Mouse (Mus musculus) forebrain, embryonic 11.5 days (tissue): ENCODE data around the gene Dync1i1. TPM values are rescaled to one million over a fixed set of nuclear protein-coding genes. Genes with fewer than 3 reads are reported as not detected.
"Not testable (repeated sequence)": the region's sequence is repeated elsewhere in the genome, so short reads cannot be mapped to it uniquely, and the experiment has no call there.

Experiments
- ATAC-seq: fragments of 200-750 bp; cut with Nextera tagmentation; replicated peaks from 2 replicates; pipeline ENCODE4 v1.8.0; 2017; ENCODE audit warnings: moderate TSS enrichment; ENCODE audit not compliant: low FRiP score
- DNase-seq: peaks from one replicate; pipeline ENCODE4 v3.0.0-alpha.2; 2017; ENCODE audit warnings: low spot score
- H3K27ac ChIP-seq: fragments of 300-500 bp; sonication (generic); 2 replicates; pipeline ENCODE4 v1.5.1; 2014; ENCODE audit warnings: low read depth, low read length
- H3K27me3 ChIP-seq: fragments of 300-500 bp; sonication (generic); 2 replicates; pipeline ENCODE4 v1.6.1; 2014; ENCODE audit warnings: mild to moderate bottlenecking, low read length, mixed read lengths; ENCODE audit not compliant: control insufficient read depth, insufficient read depth
- H3K36me3 ChIP-seq: fragments of 300-500 bp; sonication (generic); 2 replicates; pipeline ENCODE4 v1.6.1; 2014; ENCODE audit warnings: mild to moderate bottlenecking, low read length, moderate library complexity, mixed read lengths; ENCODE audit not compliant: control insufficient read depth, insufficient read depth
- H3K4me1 ChIP-seq: fragments of 300-500 bp; sonication (generic); replicated peaks from 2 replicates; pipeline ENCODE4 v1.6.1; 2014; ENCODE audit warnings: low read length, mixed read lengths; ENCODE audit not compliant: control insufficient read depth, insufficient read depth
- H3K4me2 ChIP-seq: fragments of 300-500 bp; sonication (generic); 2 replicates; pipeline ENCODE4 v1.6.1; 2014; ENCODE audit warnings: low read depth, mild to moderate bottlenecking, low read length, moderate library complexity, mixed read lengths; ENCODE audit not compliant: severe bottlenecking
- H3K4me3 ChIP-seq: fragments of 300-500 bp; sonication (generic); 2 replicates; pipeline ENCODE4 v1.5.1; 2014; ENCODE audit warnings: low read depth, low read length
- H3K9ac ChIP-seq: fragments of 300-500 bp; sonication (generic); 2 replicates; pipeline ENCODE4 v1.6.1; 2014; ENCODE audit warnings: low read length
- H3K9me3 ChIP-seq: fragments of 300-500 bp; sonication (generic); 2 replicates; pipeline ENCODE4 v1.6.1; 2016; ENCODE audit warnings: low read length, mixed read lengths; ENCODE audit not compliant: control insufficient read depth
- WGBS: fragments of 180-500 bp; shearing (Covaris S2); extraction: QIAGEN DNeasy Blood & Tissue Kit; methylation state at CpG from one replicate; pipeline ENCODE4 v1.1.7; 2014; 5-methylcytosine and 5-hydroxymethylcytosine counted together
- polyA plus RNA-seq: library from polyadenylated mRNA; unstranded; fragments of >200 nt; fragmentation: Nextera tagmentation; extraction: Ambion mirVana; gene quantifications from 2 replicates; pipeline ENCODE4 v1.2.1, GENCODE M21; 2014

Dync1i1 gene
- 1.6 and 2.0 TPM in 2 replicates for polyA plus RNA-seq

GRCm38 (mm10) chr6:5725611-5726236 is at the start of gene Dync1i1:
Gene Dync1i1, plus strand, starts transcription at chr6:5725639.
- peak; percentile 71 for DNase-seq
- H3K4me2 ChIP-seq = peak within 1 kb of the TSS; percentile 79
- WGBS = under 1% methylated on average over 40 of the region's 40 CpGs
- peaks cover 3% of the 10 kb centered on the region; the same call in 1 of the 2 replicates for H3K27me3 ChIP-seq
- H3K4me3 ChIP-seq = peak within 1 kb of the TSS; percentile 40
- no peak within 1 kb of the TSS for H3K27ac ChIP-seq
- H3K36me3 ChIP-seq = no peaks in the 10 kb centered on the region
- H3K9me3 ChIP-seq = no peaks in the 10 kb centered on the region
- peaks cover 6% of the 10 kb centered on the region; the same call in 1 of the 2 replicates for H3K4me1 ChIP-seq
- peak; percentile 89 for ATAC-seq
- H3K9ac ChIP-seq = peak within 1 kb of the TSS; percentile 49

GRCm38 (mm10) chr6:5679738-5680137 is 45.7 kb upstream of the Dync1i1 start:
- ATAC-seq = no peak

GRCm38 (mm10) chr6:5701826-5702225 is 23.6 kb upstream of the Dync1i1 start:
- no peak for ATAC-seq
- no peaks in the 10 kb centered on the region for H3K9me3 ChIP-seq
- WGBS = 88% methylated on average over 2 of the region's 2 CpGs

More at GRCm38 (mm10) chr6:5679738-5680137, 45.7 kb upstream of the Dync1i1 start:
- Histone ChIP-seq H3K27me3 (no peaks in the 10 kb centered on the region), H3K9me3 (no peaks in the 10 kb centered on the region), H3K36me3 (no peaks in the 10 kb centered on the region), H3K4me3 (no peak overlapping the region), H3K4me2 (no peak overlapping the region), H3K27ac (no peak overlapping the region), H3K9ac (no peak overlapping the region), H3K4me1 (no peaks in the 10 kb centered on the region)
- 95% methylated on average over 3 of the region's 3 CpGs for WGBS
- DNase-seq = no peak

GRCm38 (mm10) chr6:5707894-5708293 is 17.5 kb upstream of the Dync1i1 start:
- not testable (repeated sequence) for H3K9me3 ChIP-seq, H3K4me1 ChIP-seq, H3K4me3 ChIP-seq, H3K27me3 ChIP-seq, H3K36me3 ChIP-seq, ATAC-seq, H3K27ac ChIP-seq, H3K4me2 ChIP-seq, H3K9ac ChIP-seq, DNase-seq
- WGBS = 37% methylated on average over 3 of the region's 3 CpGs

More at GRCm38 (mm10) chr6:5701826-5702225, 23.6 kb upstream of the Dync1i1 start:
- no peak for DNase-seq
- no peak overlapping the region for H3K27ac ChIP-seq
- no peaks in the 10 kb centered on the region for H3K4me1 ChIP-seq
- H3K27me3 ChIP-seq = no peaks in the 10 kb centered on the region
- H3K9ac ChIP-seq = no peak overlapping the region
- no peaks in the 10 kb centered on the region for H3K36me3 ChIP-seq
- no peak overlapping the region for H3K4me2 ChIP-seq
- H3K4me3 ChIP-seq = no peak overlapping the region

GRCm38 (mm10) chr6:5710063-5710605 is 15.3 kb upstream of the Dync1i1 start:
- no peak for DNase-seq
- H3K9ac ChIP-seq = no peak overlapping the region
- H3K36me3 ChIP-seq = no peaks in the 10 kb centered on the region
- H3K4me2 ChIP-seq = no peak overlapping the region
- H3K9me3 ChIP-seq = no peaks in the 10 kb centered on the region
- WGBS = 73% methylated on average over 3 of the region's 3 CpGs
- ATAC-seq = no peak
- no peak overlapping the region for H3K4me3 ChIP-seq
- no peak overlapping the region for H3K27ac ChIP-seq
- no peaks in the 10 kb centered on the region for H3K4me1 ChIP-seq
- H3K27me3 ChIP-seq = no peaks in the 10 kb centered on the region

- ATAC-seq (no peak), DNase-seq (no peak)
- 84% methylated on average over 3 of the region's 3 CpGs for WGBS
- H3K4me2 ChIP-seq = no peak overlapping the region
- H3K27ac ChIP-seq = no peak overlapping the region
- H3K36me3 ChIP-seq = no peaks in the 10 kb centered on the region
- H3K4me1 ChIP-seq = no peaks in the 10 kb centered on the region
- H3K27me3 ChIP-seq = no peaks in the 10 kb centered on the region
- no peaks in the 10 kb centered on the region for H3K9me3 ChIP-seq
- H3K9ac ChIP-seq = no peak overlapping the region
- no peak overlapping the region for H3K4me3 ChIP-seq
These were observed 12.8 kb upstream of the Dync1i1 start for GRCm38 (mm10) chr6:5712620-5713019.

GRCm38 (mm10) chr6:5715101-5715618 is 10.3 kb upstream of the Dync1i1 start:
- WGBS = 84% methylated on average over 3 of the region's 3 CpGs
- DNase-seq (no peak), ATAC-seq (no peak)

GRCm38 (mm10) chr6:5718955-5719354 is 6.5 kb upstream of the Dync1i1 start:
- H3K9ac ChIP-seq = no peak overlapping the region
- H3K9me3 ChIP-seq = no peaks in the 10 kb centered on the region
- H3K27me3 ChIP-seq = no peaks in the 10 kb centered on the region
- H3K4me2 ChIP-seq = no peak overlapping the region
- WGBS = 79% methylated on average over 2 of the region's 2 CpGs
- ATAC-seq = no peak
- no peaks in the 10 kb centered on the region for H3K4me1 ChIP-seq
- no peak for DNase-seq
- no peak overlapping the region for H3K27ac ChIP-seq
- H3K36me3 ChIP-seq = no peaks in the 10 kb centered on the region
- no peak overlapping the region for H3K4me3 ChIP-seq

More at GRCm38 (mm10) chr6:5715101-5715618, 10.3 kb upstream of the Dync1i1 start:
- Histone ChIP-seq H3K9me3 (no peaks in the 10 kb centered on the region), H3K4me2 (no peak overlapping the region), H3K27me3 (no peaks in the 10 kb centered on the region), H3K9ac (no peak overlapping the region), H3K4me3 (no peak overlapping the region), H3K27ac (no peak overlapping the region), H3K4me1 (no peaks in the 10 kb centered on the region), H3K36me3 (no peaks in the 10 kb centered on the region)
